Mouse (Mus musculus): ENCODE results near the gene Gm15448.
"Not testable (repeated sequence)": the region's sequence is repeated elsewhere in the genome, so short reads cannot be mapped to it uniquely, and the experiment has no call there.

Gene Gm15448

GRCm38 (mm10) chr7:3825599-3825998 lies at the start of gene Gm15448:
Gene Gm15448 (minus strand): TSS chr7:3825687.
- DNase-seq (ENCODE audit: low spot score) = not testable (repeated sequence)

- DNase-seq (ENCODE audit: low spot score) = not testable (repeated sequence)
These were observed 49.5 kb upstream of the Gm15448 start for GRCm38 (mm10) chr7:3875032-3875431.

GRCm38 (mm10) chr7:3844951-3845350 lies 19.5 kb upstream of the Gm15448 start, which contains the start of gene Pira2:
Gene Pira2 (minus strand): TSS chr7:3845051.
- DNase-seq (ENCODE audit: low spot score) = not testable (repeated sequence)

GRCm38 (mm10) chr7:3837854-3838253 lies 12.4 kb upstream of the Gm15448 start:
- not testable (repeated sequence) for DNase-seq (ENCODE audit: low spot score)

- not testable (repeated sequence) for DNase-seq (ENCODE audit: low spot score)
These were observed 5.1 kb upstream of the Gm15448 start for GRCm38 (mm10) chr7:3830633-3831032.

GRCm38 (mm10) chr7:3811912-3812311 lies 13.6 kb downstream of the Gm15448 start:
- DNase-seq (ENCODE audit: low spot score) = not testable (repeated sequence)

- not testable (repeated sequence) for DNase-seq (ENCODE audit: low spot score)
These were observed 22.6 kb downstream of the Gm15448 start for GRCm38 (mm10) chr7:3802935-3803334.

- DNase-seq (ENCODE audit: low spot score) = not testable (repeated sequence)
These were observed 25.5 kb downstream of the Gm15448 start for GRCm38 (mm10) chr7:3799940-3800339.

- not testable (repeated sequence) for DNase-seq (ENCODE audit: low spot score)
These were observed 29.2 kb downstream of the Gm15448 start for GRCm38 (mm10) chr7:3796286-3796685.
